Mouse (Mus musculus) midbrain, embryonic 13.5 days (tissue): ENCODE measurements around the gene Tmsb10. TPM values are rescaled to one million over a fixed set of nuclear protein-coding genes. Genes with fewer than 3 reads are reported as not detected.

Source experiments
- ATAC-seq: fragments of 200-750 bp; cut with Nextera tagmentation; 2 replicates; pipeline ENCODE4 v1.8.0; 2017; ENCODE audit warnings: mild to moderate bottlenecking, moderate TSS enrichment, moderate library complexity
- H3K27ac ChIP-seq: fragments of 300-500 bp; sonication (generic); 2 replicates; pipeline ENCODE4 v1.5.1; 2015; ENCODE audit warnings: inconsistent platforms, mild to moderate bottlenecking, moderate library complexity
- H3K27me3 ChIP-seq: fragments of 300-500 bp; sonication (generic); 2 replicates; pipeline ENCODE4 v1.6.1; 2015; ENCODE audit warnings: mild to moderate bottlenecking, inconsistent platforms
- H3K36me3 ChIP-seq: fragments of 300-500 bp; sonication (generic); 2 replicates; pipeline ENCODE4 v1.6.1; 2015; ENCODE audit warnings: mild to moderate bottlenecking, inconsistent platforms
- H3K4me1 ChIP-seq: fragments of 300-500 bp; sonication (generic); replicated peaks from 2 replicates; pipeline ENCODE4 v1.6.1; 2015; ENCODE audit warnings: inconsistent platforms
- H3K4me2 ChIP-seq: fragments of 300-500 bp; sonication (generic); replicated peaks from 2 replicates; pipeline ENCODE4 v1.6.1; 2015; ENCODE audit warnings: moderate library complexity, mild to moderate bottlenecking, inconsistent platforms
- H3K4me3 ChIP-seq: fragments of 300-500 bp; sonication (generic); replicated peaks from 2 replicates; pipeline ENCODE4 v1.5.1; 2015; ENCODE audit warnings: mild to moderate bottlenecking, inconsistent platforms
- H3K9ac ChIP-seq: fragments of 300-500 bp; sonication (generic); replicated peaks from 2 replicates; pipeline ENCODE4 v1.6.1; 2015; ENCODE audit warnings: mild to moderate bottlenecking, inconsistent platforms
- H3K9me3 ChIP-seq: fragments of 300-500 bp; sonication (generic); 2 replicates; pipeline ENCODE4 v1.6.1; 2016; ENCODE audit warnings: mild to moderate bottlenecking, inconsistent platforms
- WGBS: fragments of 180-500 bp; shearing (Covaris S2); methylation state at CpG from one replicate; pipeline ENCODE4 v1.1.7; 2015; 5-methylcytosine and 5-hydroxymethylcytosine counted together
- polyA plus RNA-seq: library from polyadenylated mRNA; unstranded; fragments of >200 nt; fragmentation: Nextera tagmentation; extraction: Ambion mirVana; gene quantifications from 2 replicates; pipeline ENCODE4 v1.2.1, GENCODE M21; 2015

The Tmsb10 gene
- polyA plus RNA-seq: 4,994 and 5,054 TPM in 2 replicates

DNA sequence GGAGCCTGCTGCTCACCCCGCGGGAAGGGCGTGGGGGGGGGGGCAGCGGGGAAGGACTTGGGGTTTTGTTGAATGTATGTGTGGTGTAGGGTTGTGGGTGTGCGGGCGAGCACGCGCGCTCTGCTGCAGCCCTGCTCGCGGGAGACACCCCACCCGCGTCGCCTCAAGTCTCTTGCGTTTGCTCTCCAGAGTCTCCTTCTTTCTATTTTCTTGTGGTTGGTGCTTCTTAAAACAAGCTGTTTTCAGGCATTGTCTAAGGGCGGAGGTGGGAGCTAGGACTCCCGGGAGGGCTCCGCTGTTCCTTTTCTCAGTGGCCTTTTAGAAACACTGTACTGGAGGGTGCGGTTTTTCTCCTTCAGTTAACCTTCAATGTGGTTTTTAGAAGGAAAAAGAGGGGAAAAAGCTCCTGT, at the start of gene Tmsb10:
Gene Tmsb10, minus strand, starts transcription at position 87 of the 410 bp plus-strand sequence.
- under 1% methylated on average over 19 of the region's 19 CpGs for WGBS
- Histone ChIP-seq H3K9ac (peak within 1 kb of the TSS; percentile 100), H3K27ac (peak within 1 kb of the TSS; percentile 97), H3K9me3 (no peaks in the 10 kb centered on the region), H3K4me1 (peaks cover 24% of the 10 kb centered on the region), H3K36me3 (no peaks in the 10 kb centered on the region), H3K27me3 (peaks cover 2% of the 10 kb centered on the region; the same call in 1 of the 2 replicates), H3K4me2 (peak within 1 kb of the TSS; percentile 81), H3K4me3 (peak within 1 kb of the TSS; percentile 93)
- ATAC-seq: peak; percentile 83

DNA sequence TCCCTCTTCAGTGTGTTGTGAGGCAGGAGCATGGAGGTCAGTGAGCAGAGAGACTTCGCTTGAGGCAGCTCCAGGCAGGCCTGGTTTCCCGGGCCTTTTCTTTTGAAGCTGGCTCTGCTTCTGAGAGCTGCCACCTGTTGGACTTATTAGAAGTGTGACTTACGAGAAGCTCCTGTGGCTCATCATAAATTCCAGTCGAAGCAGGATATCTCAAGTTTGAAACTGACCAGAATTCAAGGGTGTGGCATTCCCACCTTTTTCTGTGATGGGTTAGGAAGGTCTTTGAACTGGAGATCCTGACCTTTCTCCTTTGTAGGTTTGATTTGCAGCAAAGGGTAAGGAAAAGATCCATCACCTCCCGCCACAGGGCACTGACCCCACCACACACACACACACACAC, 45.1 kb upstream of the Tmsb10 start:
- no peaks in the 10 kb centered on the region for H3K9me3 ChIP-seq
- no peaks in the 10 kb centered on the region for H3K4me1 ChIP-seq
- WGBS: 81% methylated on average over 5 of the region's 5 CpGs
- H3K36me3 ChIP-seq: no peaks in the 10 kb centered on the region
- H3K4me3 ChIP-seq: no peak overlapping the region
- no peak for ATAC-seq
- no peak overlapping the region for H3K4me2 ChIP-seq
- H3K9ac ChIP-seq: no peak overlapping the region
- no peaks in the 10 kb centered on the region for H3K27me3 ChIP-seq
- H3K27ac ChIP-seq: no peak overlapping the region

DNA sequence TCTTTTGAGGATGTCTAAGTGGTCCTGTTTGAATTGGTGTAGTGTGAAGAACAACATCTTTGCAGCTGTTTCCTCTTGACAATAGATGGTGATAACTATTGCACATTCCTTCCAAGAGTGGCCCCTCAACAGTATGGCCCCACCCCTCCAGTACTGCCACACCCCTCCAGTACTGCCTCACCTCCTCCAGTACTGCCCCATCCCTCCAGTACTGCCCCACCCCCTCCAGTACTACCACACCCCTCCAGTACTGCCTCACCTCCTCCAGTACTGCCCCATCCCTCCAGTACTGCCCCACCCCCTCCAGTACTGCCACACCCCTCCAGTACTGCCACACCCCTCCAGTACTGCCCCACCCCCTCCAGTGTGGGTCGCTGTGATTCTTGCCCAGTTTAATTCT, 43.8 kb upstream of the Tmsb10 start:
- Histone ChIP-seq H3K36me3 (no peaks in the 10 kb centered on the region), H3K27me3 (no peaks in the 10 kb centered on the region), H3K4me3 (no peak overlapping the region), H3K4me1 (no peaks in the 10 kb centered on the region), H3K4me2 (no peak overlapping the region), H3K9ac (no peak overlapping the region), H3K9me3 (no peaks in the 10 kb centered on the region), H3K27ac (no peak overlapping the region)
- no peak for ATAC-seq
- 32% methylated on average over 1 of the region's 1 CpGs for WGBS

DNA sequence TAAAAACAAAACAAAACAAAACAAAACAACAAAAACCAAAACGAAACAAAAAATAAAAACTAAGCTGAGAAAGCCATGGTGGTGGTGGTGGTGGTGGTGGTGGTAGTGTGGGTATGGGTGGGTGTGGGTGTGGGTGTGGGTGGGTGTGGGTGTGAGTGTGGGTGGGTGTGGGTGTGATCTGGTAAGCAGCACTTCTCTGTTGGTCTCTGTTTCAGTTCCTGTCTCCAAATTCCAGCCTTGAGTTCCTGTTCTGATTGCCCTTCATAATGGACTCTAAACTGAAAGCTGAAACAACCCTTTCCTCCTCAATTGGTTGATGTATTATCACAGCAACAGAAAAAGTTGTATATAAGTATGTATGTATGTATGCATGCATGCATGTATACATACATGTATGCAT, 40.3 kb upstream of the Tmsb10 start:
- no peaks in the 10 kb centered on the region for H3K27me3 ChIP-seq
- 78% methylated on average over 1 of the region's 1 CpGs for WGBS
- no peak overlapping the region for H3K9ac ChIP-seq
- H3K4me2 ChIP-seq: no peak overlapping the region
- H3K4me1 ChIP-seq: no peaks in the 10 kb centered on the region
- H3K27ac ChIP-seq: no peak overlapping the region
- ATAC-seq: no peak
- H3K36me3 ChIP-seq: no peaks in the 10 kb centered on the region
- H3K4me3 ChIP-seq: no peak overlapping the region
- H3K9me3 ChIP-seq: no peaks in the 10 kb centered on the region

DNA sequence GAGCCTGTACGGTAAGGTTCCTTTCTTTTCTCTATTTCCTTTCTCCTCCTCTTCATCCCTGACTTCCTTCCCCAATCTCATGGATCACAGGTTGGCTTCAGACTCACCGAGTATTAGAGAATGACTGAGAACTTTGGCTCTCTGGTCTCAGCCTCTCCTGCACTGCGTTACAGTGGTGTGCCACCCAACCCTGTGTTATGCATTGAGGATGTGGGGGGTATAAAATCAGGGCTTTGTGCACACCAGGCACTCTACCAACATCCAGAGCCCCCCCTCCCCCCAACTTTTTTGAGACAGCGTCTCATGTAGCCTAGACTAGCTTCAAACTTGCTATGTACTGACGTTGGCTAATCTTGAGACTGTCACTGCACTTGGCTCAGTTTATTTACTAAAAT, 35.1 kb upstream of the Tmsb10 start:
- Histone ChIP-seq H3K36me3 (no peaks in the 10 kb centered on the region), H3K27ac (no peak overlapping the region), H3K27me3 (no peaks in the 10 kb centered on the region), H3K9me3 (no peaks in the 10 kb centered on the region), H3K9ac (no peak overlapping the region), H3K4me2 (no peak overlapping the region), H3K4me3 (no peak overlapping the region), H3K4me1 (peaks cover 6% of the 10 kb centered on the region)
- ATAC-seq: no peak
- 88% methylated on average over 5 of the region's 5 CpGs for WGBS

DNA sequence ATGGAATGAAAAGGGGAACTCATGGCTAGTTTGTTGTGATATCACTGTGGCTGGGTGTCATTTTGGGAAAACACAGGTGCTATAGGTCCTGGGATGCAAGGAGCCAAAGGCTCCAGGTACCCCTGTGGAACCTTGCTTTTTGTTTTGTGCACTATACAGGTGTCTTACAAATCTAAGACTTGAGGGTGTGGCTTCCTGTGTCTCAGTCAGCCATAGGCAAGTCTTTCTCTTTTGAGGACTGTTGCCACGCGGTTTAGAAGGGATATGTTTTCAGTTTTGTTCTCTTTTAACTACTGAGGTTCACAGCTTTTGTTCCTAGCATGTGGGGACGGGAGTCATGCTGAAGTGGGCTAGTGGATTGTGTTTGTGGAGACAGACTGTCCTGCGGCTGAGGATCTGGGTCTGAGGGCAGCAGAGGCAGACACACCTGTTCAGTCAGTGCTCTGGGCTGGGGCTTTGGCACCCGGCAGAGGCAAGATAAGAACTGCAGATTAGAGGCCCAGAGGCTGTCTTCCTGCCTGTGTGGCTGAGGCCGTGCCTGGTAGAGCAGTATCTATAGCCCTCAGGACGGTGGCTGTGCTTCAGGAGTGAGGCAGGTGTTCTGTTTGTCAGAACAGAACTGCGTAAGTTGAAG, 34.6 kb upstream of the Tmsb10 start:
- ATAC-seq: no peak
- Histone ChIP-seq H3K9me3 (no peaks in the 10 kb centered on the region), H3K4me2 (no peak overlapping the region), H3K36me3 (no peaks in the 10 kb centered on the region), H3K4me3 (no peak overlapping the region), H3K9ac (no peak overlapping the region), H3K4me1 (peaks cover 7% of the 10 kb centered on the region), H3K27me3 (no peaks in the 10 kb centered on the region), H3K27ac (no peak overlapping the region)
- WGBS: 75% methylated on average over 8 of the region's 8 CpGs

DNA sequence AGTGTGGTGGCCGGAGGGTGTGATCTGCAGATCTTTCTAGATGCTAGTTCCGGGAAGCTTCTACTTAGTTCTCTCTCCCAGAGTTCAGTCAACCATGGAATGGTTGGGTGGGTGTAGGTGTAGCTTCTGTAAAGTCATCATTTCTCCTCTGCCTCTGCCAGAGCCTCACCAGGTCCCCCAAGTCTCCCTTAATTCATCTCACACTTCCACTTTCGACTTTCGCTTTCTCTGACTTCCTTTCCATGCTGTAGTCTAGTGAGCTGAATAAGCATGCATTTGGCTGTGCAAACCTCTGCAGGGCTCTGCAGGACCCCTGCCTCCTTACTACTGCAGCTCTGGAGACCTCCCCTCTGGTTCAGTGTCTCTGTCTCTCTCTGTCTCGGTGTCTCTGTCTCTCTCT, 31.7 kb upstream of the Tmsb10 start:
- Histone ChIP-seq H3K4me2 (no peak overlapping the region), H3K4me1 (peaks cover 7% of the 10 kb centered on the region), H3K27me3 (no peaks in the 10 kb centered on the region), H3K9ac (no peak overlapping the region), H3K27ac (no peak overlapping the region), H3K4me3 (no peak overlapping the region), H3K36me3 (no peaks in the 10 kb centered on the region), H3K9me3 (no peaks in the 10 kb centered on the region)
- no peak for ATAC-seq
- 92% methylated on average over 5 of the region's 5 CpGs for WGBS

DNA sequence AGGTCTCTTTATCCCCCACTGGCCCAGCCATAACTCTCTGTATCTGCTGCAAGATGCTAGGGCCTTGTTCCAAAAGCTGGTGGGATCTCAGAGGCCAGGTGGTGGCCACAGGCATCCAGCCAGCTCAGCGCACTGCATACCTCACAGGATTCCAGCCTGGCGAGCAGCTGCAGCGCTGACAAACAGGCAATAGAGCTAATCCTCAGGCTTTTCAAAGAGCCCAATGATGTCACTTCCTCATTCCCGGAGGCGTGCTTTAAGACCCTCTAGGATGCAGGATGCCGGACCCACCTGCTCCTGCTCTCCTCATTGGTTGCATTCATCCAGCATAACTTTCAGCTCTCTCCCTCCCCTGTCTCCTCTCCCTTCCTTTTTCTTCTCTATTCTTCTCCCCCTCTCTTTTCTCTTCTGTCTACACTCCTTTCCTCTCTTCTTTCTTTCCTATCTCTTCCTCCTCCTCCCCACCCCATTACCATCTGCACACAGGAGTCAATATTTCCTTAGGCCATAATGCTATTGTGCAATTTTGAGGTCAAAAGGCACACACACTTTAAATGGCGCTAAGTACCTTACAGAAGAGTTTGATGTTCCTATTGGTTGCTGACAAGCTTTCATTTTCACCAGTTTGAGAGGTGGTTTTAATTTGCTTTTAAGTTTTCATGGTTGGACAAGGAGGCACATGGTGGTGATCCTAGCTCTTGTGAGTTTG, 30.6 kb upstream of the Tmsb10 start:
- peak; percentile 85 for ATAC-seq
- no peak overlapping the region for H3K4me3 ChIP-seq
- H3K9ac ChIP-seq: no peak overlapping the region
- WGBS: 22% methylated on average over 7 of the region's 7 CpGs
- no peak overlapping the region; the same call in 1 of the 2 replicates for H3K27ac ChIP-seq
- H3K27me3 ChIP-seq: no peaks in the 10 kb centered on the region
- H3K4me2 ChIP-seq: no peak overlapping the region
- H3K4me1 ChIP-seq: peaks cover 7% of the 10 kb centered on the region
- H3K36me3 ChIP-seq: no peaks in the 10 kb centered on the region
- H3K9me3 ChIP-seq: no peaks in the 10 kb centered on the region

DNA sequence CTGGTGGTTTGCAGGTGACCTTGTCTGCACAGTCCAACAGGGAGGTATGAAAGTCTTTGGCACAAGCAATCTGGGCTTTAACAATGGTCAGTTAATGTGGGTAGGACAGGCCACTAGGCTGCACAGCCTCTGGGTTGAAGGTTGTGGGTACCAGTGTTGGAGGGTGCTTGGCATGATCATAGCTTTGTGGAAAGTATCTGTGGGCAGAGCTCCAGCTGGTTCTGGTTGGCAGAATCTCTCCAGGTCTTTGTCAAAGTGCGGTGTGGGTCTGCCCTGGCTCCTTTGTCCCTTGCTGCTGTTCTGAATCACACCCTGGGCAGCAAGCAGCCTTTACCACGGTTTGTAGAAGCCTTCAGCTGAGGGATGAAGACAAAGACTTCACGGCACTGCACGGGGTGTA, 24.0 kb upstream of the Tmsb10 start:
- Histone ChIP-seq H3K9ac (no peak overlapping the region), H3K4me2 (no peak overlapping the region), H3K36me3 (no peaks in the 10 kb centered on the region), H3K9me3 (no peaks in the 10 kb centered on the region), H3K4me3 (no peak overlapping the region), H3K27me3 (no peaks in the 10 kb centered on the region), H3K4me1 (no peaks in the 10 kb centered on the region), H3K27ac (no peak overlapping the region)
- no peak for ATAC-seq
- WGBS: 69% methylated on average over 4 of the region's 4 CpGs

DNA sequence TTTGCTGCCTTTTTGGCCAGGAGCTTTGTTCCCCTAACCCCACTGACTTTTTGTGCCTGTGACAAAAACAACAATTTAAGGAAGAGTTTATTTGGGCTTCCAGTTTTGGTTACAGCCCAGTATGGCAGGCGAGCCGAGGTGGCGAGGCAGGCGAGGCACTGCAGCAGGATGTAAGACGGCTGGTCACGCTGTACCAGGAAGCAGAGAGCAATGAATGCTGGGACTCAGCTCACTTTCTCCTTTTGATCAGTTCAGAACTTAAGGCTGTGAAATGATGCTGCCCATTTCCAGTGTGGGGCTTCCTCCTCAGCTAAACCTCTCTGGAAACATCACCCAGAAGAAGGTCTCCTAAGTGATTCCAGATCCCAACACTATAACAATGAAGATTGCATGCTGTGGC, 23.3 kb upstream of the Tmsb10 start:
- no peaks in the 10 kb centered on the region for H3K27me3 ChIP-seq
- H3K9ac ChIP-seq: no peak overlapping the region
- no peak for ATAC-seq
- H3K4me1 ChIP-seq: no peaks in the 10 kb centered on the region
- WGBS: 85% methylated on average over 6 of the region's 6 CpGs
- H3K36me3 ChIP-seq: no peaks in the 10 kb centered on the region
- H3K9me3 ChIP-seq: no peaks in the 10 kb centered on the region
- no peak overlapping the region for H3K4me2 ChIP-seq
- H3K4me3 ChIP-seq: no peak overlapping the region
- no peak overlapping the region for H3K27ac ChIP-seq

DNA sequence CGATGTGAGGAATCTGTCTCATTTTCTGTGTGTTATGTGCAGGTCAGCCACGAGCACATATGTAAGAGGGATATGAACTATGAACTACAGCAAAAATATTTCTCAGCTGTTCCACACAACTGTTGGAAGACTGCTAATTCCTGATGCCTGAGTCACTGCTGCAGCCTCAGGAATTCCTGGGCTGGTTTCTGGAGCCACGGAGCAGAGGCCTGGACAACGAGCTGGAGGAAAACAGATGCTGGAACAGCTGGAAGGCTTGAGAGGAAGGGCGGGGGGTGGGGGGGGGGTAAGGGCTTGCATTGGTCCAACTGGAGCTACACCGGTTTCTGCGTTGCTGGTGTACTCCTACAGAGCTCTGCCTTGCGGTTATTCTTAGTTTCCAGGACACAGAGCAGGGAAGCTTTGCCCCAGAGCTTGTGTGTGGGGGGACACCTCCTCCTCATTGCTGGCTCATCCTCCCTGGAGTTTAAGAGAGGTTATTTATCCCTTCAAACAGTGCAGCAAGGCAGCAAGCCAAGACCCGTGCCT, 22.6 kb upstream of the Tmsb10 start:
- WGBS: 38% methylated on average over 9 of the region's 9 CpGs
- no peak for ATAC-seq
- Histone ChIP-seq H3K27me3 (no peaks in the 10 kb centered on the region), H3K4me1 (no peaks in the 10 kb centered on the region), H3K36me3 (no peaks in the 10 kb centered on the region), H3K9me3 (no peaks in the 10 kb centered on the region), H3K27ac (no peak overlapping the region), H3K4me2 (no peak overlapping the region), H3K9ac (no peak overlapping the region), H3K4me3 (no peak overlapping the region)

DNA sequence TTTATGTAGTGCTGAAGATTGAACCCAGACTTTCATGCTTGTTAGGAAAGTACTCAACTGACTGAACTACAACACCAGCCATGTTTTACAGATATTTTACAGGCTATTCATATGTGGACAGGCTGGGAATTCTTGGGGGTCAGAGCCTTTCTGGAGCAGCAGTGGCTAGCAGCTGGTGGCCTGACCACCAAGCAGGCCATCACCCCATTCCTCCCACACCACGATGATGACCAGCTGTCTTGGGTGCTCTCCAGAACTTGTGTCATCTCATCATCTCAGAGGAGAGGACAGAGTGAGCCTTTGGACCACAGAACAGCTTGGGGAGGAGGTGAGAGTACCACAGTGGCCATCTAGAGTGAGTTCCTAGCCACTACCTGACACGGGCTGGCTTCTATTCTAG, 18.3 kb upstream of the Tmsb10 start:
- no peaks in the 10 kb centered on the region for H3K9me3 ChIP-seq
- no peak for ATAC-seq
- H3K4me2 ChIP-seq: no peak overlapping the region
- 77% methylated on average over 2 of the region's 2 CpGs for WGBS
- H3K4me1 ChIP-seq: no peaks in the 10 kb centered on the region
- no peak overlapping the region for H3K4me3 ChIP-seq
- no peaks in the 10 kb centered on the region for H3K27me3 ChIP-seq
- no peak overlapping the region for H3K9ac ChIP-seq
- no peaks in the 10 kb centered on the region for H3K36me3 ChIP-seq
- no peak overlapping the region for H3K27ac ChIP-seq
